ENCODE assay signal across 9 mouse cellular contexts in the genomic region with DNA sequence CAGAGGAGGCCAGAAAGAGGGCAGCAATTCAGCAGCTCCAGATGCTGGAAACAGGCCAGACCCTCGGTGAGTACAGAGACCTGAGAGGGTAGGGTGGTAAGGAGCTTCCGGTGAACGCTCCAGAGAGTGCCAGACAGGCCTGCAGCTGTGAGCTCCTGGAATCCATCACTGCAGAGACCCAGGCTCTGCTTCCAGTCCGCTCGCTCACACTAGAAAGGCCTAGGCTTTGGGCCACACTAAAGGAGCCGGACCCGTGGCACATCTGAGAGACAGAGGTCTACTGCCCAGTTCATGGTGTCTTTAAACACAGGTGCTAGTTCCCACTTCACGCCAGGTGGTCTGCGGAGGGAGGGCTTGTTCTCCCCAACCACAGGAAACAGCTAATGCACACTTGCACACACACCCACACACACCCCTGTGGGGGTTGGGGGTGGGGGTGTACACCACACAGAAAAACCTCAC. TPM values are rescaled to one million over a fixed set of nuclear protein-coding genes. Genes with fewer than 3 reads are reported as not detected.
DNase-seq lines count a peak whose midpoint lies in the region; ATAC-seq lines count a peak whose summit lies in the region.
"Had no signal": no experiment of that assay in that cellular context is flagged by ENCODE, and none has a peak within 500 bp of the region (broad histone marks: within the 10 kb centered on the region; RNA-seq: fewer than 3 reads in every experiment).

No protein-coding gene starts in this region.

- no peak for DNase-seq in heart, adult 8-10 months (ENCODE audit: low spot score)
- DNase-seq in CD8-positive naive resting alpha-beta T cell, adult 2 months (ENCODE audit: low read depth in 2 of 2, low spot score in 2 of 2), result peak; percentile 24 to 25
- peak; percentile 59 for DNase-seq in heart, postnatal 4 days
- peak; percentile 79 for DNase-seq in spleen, postnatal 36 days (ENCODE audit: low spot score in 2 of 2)
- DNase-seq in adrenal gland, adult (ENCODE audit: inconsistent age in 2 of 2, low spot score in 1 of 2), result no peak
- DNase-seq in cerebellum, postnatal 4 days (ENCODE audit: low spot score in 2 of 2), result no peak

- no peak overlapping the region for H3K9ac ChIP-seq in heart, embryonic 11.5 days (ENCODE audit: low read depth, low read length)
- H3K9ac ChIP-seq: midbrain, embryonic 12.5 days had no signal

- peak; percentile 28; the same call in 1 of the 2 replicates for ATAC-seq in heart, embryonic 11.5 days (replicated peaks; ENCODE audit: insufficient number of reproducible peaks, low FRiP score, low TSS enrichment)
- ATAC-seq in inflammation-experienced regulatory T-cells, adult 6 months, result no peak

- H3K4me3 ChIP-seq in heart, embryonic 11.5 days (ENCODE audit: low read depth, low read length), result no peak overlapping the region
- H3K4me3 ChIP-seq: midbrain, embryonic 12.5 days had no signal

- peak overlapping the region; percentile 57; the same call in 1 of the 2 replicates for H3K27ac ChIP-seq in heart, embryonic 11.5 days (ENCODE audit: low read depth, low read length)
- H3K27ac ChIP-seq: midbrain, embryonic 12.5 days had no signal

- 50% methylated on average over 9 of the region's 9 CpGs for WGBS in heart, embryonic 11.5 days (ENCODE audit: insufficient replicate concordance)

- H3K9me3 ChIP-seq in heart, embryonic 11.5 days (replicated peaks; ENCODE audit: control insufficient read depth, low read length), result no peaks in the 10 kb centered on the region
- H3K9me3 ChIP-seq: midbrain, embryonic 12.5 days had no signal

- H3K27me3 ChIP-seq in heart, embryonic 11.5 days (ENCODE audit: control insufficient read depth, insufficient read depth, low read length), result no peaks in the 10 kb centered on the region
- H3K27me3 ChIP-seq: midbrain, embryonic 12.5 days had no signal

- no peak overlapping the region for H3K4me2 ChIP-seq in heart, embryonic 11.5 days
- H3K4me2 ChIP-seq: midbrain, embryonic 12.5 days had no signal

- H3K4me1 ChIP-seq in heart, embryonic 11.5 days (ENCODE audit: control insufficient read depth, insufficient read depth, low read length), result peaks cover 48% of the 10 kb centered on the region

- H3K36me3 ChIP-seq in heart, embryonic 11.5 days (ENCODE audit: control insufficient read depth, insufficient read depth, low read length), result no peaks in the 10 kb centered on the region
- H3K36me3 ChIP-seq: midbrain, embryonic 12.5 days had no signal

RNA-seq across cellular contexts. Expression of gene Uck2, which starts 39.9 kb away (rescaled TPM):
- 66.6 and 71.2 TPM in 2 replicates for polyA plus RNA-seq in heart, embryonic 11.5 days (2014; fragmentation: Nextera tagmentation; extraction: Ambion mirVana)
- 10 to 100 TPM; 38.7 to 50.3 (median 43.4) TPM for total RNA-seq in heart, adult 8-10 months (2022)
- total RNA-seq in heart, postnatal 4 days (2021), result 10 to 100 TPM; 55.0 to 55.7 TPM
- 10 to 100 TPM; 22.3 to 28.8 (median 23.2) TPM for polyA plus RNA-seq in inflammation-experienced regulatory T-cells, adult 6 months (2017; shearing (Covaris generic))

Comparison
In these comparisons a context has a peak if more than half of its experiments do, and no peak if none do; other contexts are left out.
1. DNase-seq: peak in CD8-positive naive resting alpha-beta T cell, adult 2 months (2 of 2), heart, postnatal 4 days (single experiment) and spleen, postnatal 36 days (2 of 2); none in heart, adult 8-10 months (single experiment), adrenal gland, adult (0 of 2) and cerebellum, postnatal 4 days (0 of 2).